Mouse (Mus musculus): ENCODE data around the gene Akap2. TPM values are rescaled to one million over a fixed set of nuclear protein-coding genes. Genes with fewer than 3 reads are reported as not detected.

The Akap2 gene
- total and polyA plus RNA-seq, 2 experiments = 4.2 to 6.5 TPM

DNA sequence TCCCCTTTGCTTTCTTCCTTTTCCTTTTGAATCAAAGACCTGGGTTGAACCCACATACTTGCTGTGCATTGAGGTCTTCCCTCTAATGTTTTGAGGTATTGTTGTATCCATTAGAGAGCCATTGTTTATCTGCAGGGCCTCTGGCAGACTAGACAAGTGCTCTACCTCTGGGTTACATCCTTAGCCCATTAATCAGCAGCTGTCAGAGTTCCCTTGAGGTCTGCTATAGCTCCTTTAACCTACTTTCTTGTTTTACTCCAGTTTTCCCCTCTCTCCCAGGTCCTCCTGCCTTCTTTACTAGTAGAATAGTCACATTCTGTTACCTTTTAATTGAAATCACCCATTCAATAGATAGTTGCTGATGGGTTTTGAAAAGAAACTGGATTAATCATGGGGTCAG lies 71.7 kb downstream of the Akap2 start:
- TF ChIP-seq CTCF (IDR thresholded peaks at IDR 0.05; ENCODE audit: low read depth, low read length) = no peak
- no peak for TF ChIP-seq POLR2A (IDR thresholded peaks at IDR 0.05; ENCODE audit: extremely low read depth, insufficient read depth, low read length)
- Histone ChIP-seq H3K27ac (replicated peaks; ENCODE audit: insufficient read depth, low read depth, low read length) (no peak overlapping the region), H3K4me3 (ENCODE audit: insufficient read depth, low read depth, low read length) (no peak overlapping the region), H3K4me1 (ENCODE audit: control insufficient read depth, insufficient read depth, low read length) (peaks cover 9% of the 10 kb centered on the region), H3K27me3 (ENCODE audit: control insufficient read depth, insufficient read depth, low read length) (no peaks in the 10 kb centered on the region), H3K9ac (ENCODE audit: low read depth, low read length) (no peak overlapping the region), H3K36me3 (ENCODE audit: control insufficient read depth, insufficient read depth, low read length) (no peaks in the 10 kb centered on the region), H3K79me2 (ENCODE audit: control insufficient read depth, insufficient read depth, low read length) (peaks cover 6% of the 10 kb centered on the region; the same call in 1 of the 2 replicates)
- DNase-seq (ENCODE audit: extremely low read depth, low read depth, low spot score) = no peak

DNA sequence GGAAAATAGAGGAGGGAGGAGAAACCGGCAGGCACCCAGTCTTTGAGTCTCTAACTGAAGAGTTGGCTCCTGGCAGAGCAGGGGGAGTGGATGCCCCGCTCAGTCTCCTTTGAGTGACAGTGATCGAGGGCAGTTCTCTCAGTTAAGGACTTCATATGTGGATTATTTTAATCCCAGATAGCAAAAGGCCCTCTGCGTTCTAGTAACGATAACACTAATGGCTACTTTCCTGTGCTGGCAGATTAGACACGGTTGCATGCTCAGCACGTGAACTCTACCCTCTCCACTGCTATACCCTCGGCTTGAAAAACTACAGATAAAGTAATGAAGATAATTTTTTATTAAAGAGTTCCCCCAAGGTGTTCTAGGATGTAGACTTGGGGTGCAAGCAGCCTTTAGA lies 76.5 kb downstream of the Akap2 start:
- WGBS = 55% methylated on average over 8 of the region's 8 CpGs
- no peaks in the 10 kb centered on the region for H3K27me3 ChIP-seq (ENCODE audit: control insufficient read depth, insufficient read depth, low read length)
- H3K4me1 ChIP-seq (ENCODE audit: control insufficient read depth, insufficient read depth, low read length) = peaks cover 1% of the 10 kb centered on the region; the same call in 1 of the 2 replicates
- H3K27ac ChIP-seq (replicated peaks; ENCODE audit: insufficient read depth, low read depth, low read length) = peak overlapping the region; percentile 49; the same call in 1 of the 2 replicates
- H3K4me3 ChIP-seq (ENCODE audit: insufficient read depth, low read depth, low read length) = no peak overlapping the region
- no peak for DNase-seq (ENCODE audit: extremely low read depth, low read depth, low spot score)
- no peak overlapping the region for H3K9ac ChIP-seq (ENCODE audit: low read depth, low read length)
- H3K79me2 ChIP-seq (ENCODE audit: control insufficient read depth, insufficient read depth, low read length) = peaks cover 7% of the 10 kb centered on the region; the same call in 1 of the 2 replicates
- H3K36me3 ChIP-seq (ENCODE audit: control insufficient read depth, insufficient read depth, low read length) = no peaks in the 10 kb centered on the region
- no peak for TF ChIP-seq CTCF (IDR thresholded peaks at IDR 0.05; ENCODE audit: low read depth, low read length)
- no peak for TF ChIP-seq POLR2A (IDR thresholded peaks at IDR 0.05; ENCODE audit: extremely low read depth, insufficient read depth, low read length)

DNA sequence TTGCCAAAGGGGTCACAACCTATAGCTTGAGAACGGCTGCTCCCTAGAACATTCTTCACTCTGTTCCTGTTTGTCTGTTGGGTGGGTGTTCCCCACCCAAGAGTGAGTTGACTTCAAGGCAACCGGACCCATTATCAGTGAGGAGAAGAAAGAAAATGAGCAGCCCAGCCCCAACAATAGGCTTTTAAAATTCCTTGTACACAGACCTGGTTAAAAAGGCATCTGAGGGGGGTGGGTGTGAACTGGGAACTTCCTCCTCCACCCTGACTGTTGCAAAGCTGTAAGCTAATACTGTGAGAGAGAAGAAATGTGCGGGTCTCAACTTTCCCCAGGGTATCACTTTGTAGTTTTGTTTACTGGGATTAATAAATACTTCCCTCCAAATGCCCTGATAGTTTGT lies 77.1 kb downstream of the Akap2 start:
- TF ChIP-seq POLR2A (IDR thresholded peaks at IDR 0.05; ENCODE audit: extremely low read depth, insufficient read depth, low read length) (no peak), CTCF (IDR thresholded peaks at IDR 0.05; ENCODE audit: low read depth, low read length) (no peak)
- WGBS = 54% methylated on average over 3 of the region's 3 CpGs
- Histone ChIP-seq H3K4me3 (ENCODE audit: insufficient read depth, low read depth, low read length) (no peak overlapping the region), H3K36me3 (ENCODE audit: control insufficient read depth, insufficient read depth, low read length) (no peaks in the 10 kb centered on the region), H3K27ac (replicated peaks; ENCODE audit: insufficient read depth, low read depth, low read length) (no peak overlapping the region), H3K9ac (ENCODE audit: low read depth, low read length) (no peak overlapping the region), H3K27me3 (ENCODE audit: control insufficient read depth, insufficient read depth, low read length) (no peaks in the 10 kb centered on the region), H3K4me1 (ENCODE audit: control insufficient read depth, insufficient read depth, low read length) (peaks cover 1% of the 10 kb centered on the region; the same call in 1 of the 2 replicates), H3K79me2 (ENCODE audit: control insufficient read depth, insufficient read depth, low read length) (peaks cover 7% of the 10 kb centered on the region; the same call in 1 of the 2 replicates)
- no peak for DNase-seq (ENCODE audit: extremely low read depth, low read depth, low spot score)

DNA sequence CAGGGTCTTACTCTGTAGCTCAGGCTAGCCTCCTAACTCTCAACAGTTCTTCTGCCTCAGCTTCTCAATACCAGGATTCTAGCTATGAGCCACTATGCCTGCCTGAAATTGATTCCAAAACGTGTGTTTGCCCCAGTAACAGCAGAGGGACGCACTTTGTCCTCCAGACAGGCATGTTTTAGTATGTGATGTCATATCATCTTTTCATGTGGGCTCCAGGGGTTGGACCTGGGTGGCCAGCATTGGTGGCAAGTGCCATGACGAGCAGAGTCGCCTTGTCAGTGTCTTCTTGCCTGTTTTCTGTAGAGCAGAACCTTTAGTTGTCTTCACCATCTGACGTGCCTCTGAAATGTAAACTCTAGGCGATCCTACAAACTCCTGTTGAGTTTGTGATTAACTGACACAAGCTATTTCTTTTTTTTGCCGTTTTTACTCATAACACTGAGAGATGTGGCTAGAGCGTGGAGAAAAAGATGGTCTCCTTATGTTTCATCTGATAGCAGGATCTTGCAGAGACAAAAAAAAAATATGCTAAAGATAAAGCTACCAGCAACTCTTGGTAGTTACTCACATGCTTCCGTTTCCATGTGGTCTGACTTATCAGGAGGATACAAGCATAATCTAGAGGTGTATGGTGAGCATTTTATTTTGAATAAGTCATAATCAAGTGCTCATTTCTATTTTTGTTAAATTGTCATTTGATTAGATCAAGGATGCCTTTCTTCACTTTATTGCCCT lies 80.3 kb downstream of the Akap2 start:
- H3K27ac ChIP-seq (replicated peaks; ENCODE audit: insufficient read depth, low read depth, low read length) = 0 out of 2 replicates have a peak overlapping the region, but pooled peaks have one; percentile 24

DNA sequence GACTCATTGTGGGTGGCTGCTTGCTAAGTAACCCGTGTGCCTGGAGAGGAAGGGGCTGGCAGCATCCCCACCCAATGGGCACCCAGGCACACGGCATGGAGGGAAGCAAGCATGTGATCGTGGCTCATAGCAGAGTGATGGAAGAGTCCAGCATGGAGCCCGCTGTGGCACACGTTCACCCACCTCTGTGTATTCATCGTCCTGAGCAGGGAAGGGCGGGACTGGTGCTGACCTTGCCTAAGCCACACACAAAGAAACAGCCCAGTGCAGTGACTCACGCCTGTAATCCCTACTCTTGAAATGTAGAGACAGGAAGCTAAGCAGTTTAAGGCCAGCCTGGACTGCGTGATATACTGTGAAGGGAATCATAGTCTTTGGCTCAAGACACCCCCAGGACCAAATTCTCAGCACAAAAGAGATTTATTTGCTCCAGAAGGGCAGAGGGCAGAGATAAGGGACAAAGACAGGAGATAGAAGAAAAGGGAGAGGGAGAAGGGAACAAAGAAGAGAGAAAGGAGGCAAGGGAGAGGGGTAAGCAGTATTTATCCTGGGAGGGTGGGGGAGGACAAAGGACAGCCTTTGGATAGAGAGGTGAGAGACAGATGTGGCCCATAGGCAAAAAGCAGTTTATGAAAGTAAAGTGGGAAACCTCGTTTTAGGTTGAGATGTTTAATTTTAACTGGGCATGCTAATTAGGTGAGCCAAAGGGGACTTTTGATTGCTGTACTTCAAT lies 81.0 kb downstream of the Akap2 start:
- WGBS = 49% methylated on average over 10 of the region's 10 CpGs
- TF ChIP-seq CTCF (IDR thresholded peaks at IDR 0.05; ENCODE audit: low read depth, low read length) = no peak
- TF ChIP-seq POLR2A (IDR thresholded peaks at IDR 0.05; ENCODE audit: extremely low read depth, insufficient read depth, low read length) = no peak
- H3K27me3 ChIP-seq (ENCODE audit: control insufficient read depth, insufficient read depth, low read length) = no peaks in the 10 kb centered on the region
- no peaks in the 10 kb centered on the region for H3K36me3 ChIP-seq (ENCODE audit: control insufficient read depth, insufficient read depth, low read length)
- 0 out of 2 replicates have a peak overlapping the region, but pooled peaks have one; percentile 24 for H3K27ac ChIP-seq (replicated peaks; ENCODE audit: insufficient read depth, low read depth, low read length)
- no peaks in the 10 kb centered on the region for H3K4me1 ChIP-seq (ENCODE audit: control insufficient read depth, insufficient read depth, low read length)
- DNase-seq (ENCODE audit: extremely low read depth, low read depth, low spot score) = no peak
- peaks cover 5% of the 10 kb centered on the region; the same call in 1 of the 2 replicates for H3K79me2 ChIP-seq (ENCODE audit: control insufficient read depth, insufficient read depth, low read length)
- no peak overlapping the region for H3K4me3 ChIP-seq (ENCODE audit: insufficient read depth, low read depth, low read length)
- no peak overlapping the region for H3K9ac ChIP-seq (ENCODE audit: low read depth, low read length)

More for the DNA sequence above, 80.3 kb downstream of the Akap2 start:
- Histone ChIP-seq H3K4me1 (ENCODE audit: control insufficient read depth, insufficient read depth, low read length) (peaks cover 1% of the 10 kb centered on the region; the same call in 1 of the 2 replicates), H3K27me3 (ENCODE audit: control insufficient read depth, insufficient read depth, low read length) (no peaks in the 10 kb centered on the region), H3K79me2 (ENCODE audit: control insufficient read depth, insufficient read depth, low read length) (peaks cover 7% of the 10 kb centered on the region; the same call in 1 of the 2 replicates), H3K36me3 (ENCODE audit: control insufficient read depth, insufficient read depth, low read length) (no peaks in the 10 kb centered on the region), H3K9ac (ENCODE audit: low read depth, low read length) (no peak overlapping the region), H3K4me3 (ENCODE audit: insufficient read depth, low read depth, low read length) (no peak overlapping the region)
- TF ChIP-seq CTCF (IDR thresholded peaks at IDR 0.05; ENCODE audit: low read depth, low read length) (no peak), POLR2A (IDR thresholded peaks at IDR 0.05; ENCODE audit: extremely low read depth, insufficient read depth, low read length) (no peak)
- no peak for DNase-seq (ENCODE audit: extremely low read depth, low read depth, low spot score)
- WGBS = 56% methylated on average over 9 of the region's 9 CpGs
